Mouse (Mus musculus): ENCODE measurements around the gene Lpin2. TPM values are rescaled to one million over a fixed set of nuclear protein-coding genes. Genes with fewer than 3 reads are reported as not detected.

Gene Lpin2
- total and polyA plus RNA-seq, 2 experiments from 2014 or later: 39.5 to 48.9 TPM

- no peak overlapping the region for H3K4me3 ChIP-seq (ENCODE audit: low read length)
- no peak for ATAC-seq
- H3K4me1 ChIP-seq (ENCODE audit: insufficient read depth, low read length): no peaks in the 10 kb centered on the region
- H3K27me3 ChIP-seq (ENCODE audit: insufficient read depth, low read length): no peaks in the 10 kb centered on the region
- H3K27ac ChIP-seq: no peak overlapping the region
- H3K4me2 ChIP-seq (ENCODE audit: low read depth, low read length): no peak overlapping the region
- no peak for DNase-seq (ENCODE audit: low spot score)
- peaks cover 51% of the 10 kb centered on the region for H3K36me3 ChIP-seq (ENCODE audit: insufficient read depth, low read length)
- 94% methylated on average over 9 of the region's 9 CpGs for WGBS
- H3K9me3 ChIP-seq (ENCODE audit: low read length): no peaks in the 10 kb centered on the region
- no peak for TF ChIP-seq CTCF (IDR thresholded peaks at IDR 0.05; ENCODE audit: low read depth)
- H3K9ac ChIP-seq (replicated peaks; ENCODE audit: low read length): no peak overlapping the region
Observed at GRCm38 (mm10) chr17:71240811-71241210, 58.5 kb downstream of the Lpin2 start.

GRCm38 (mm10) chr17:71242666-71243065 is 60.3 kb downstream of the Lpin2 start:
- H3K4me3 ChIP-seq (ENCODE audit: low read length): no peak overlapping the region
- no peaks in the 10 kb centered on the region for H3K27me3 ChIP-seq (ENCODE audit: insufficient read depth, low read length)
- WGBS: 96% methylated on average over 7 of the region's 7 CpGs
- no peak for DNase-seq (ENCODE audit: low spot score)
- TF ChIP-seq CTCF (IDR thresholded peaks at IDR 0.05; ENCODE audit: low read depth): no peak
- no peaks in the 10 kb centered on the region for H3K4me1 ChIP-seq (ENCODE audit: insufficient read depth, low read length)
- H3K9me3 ChIP-seq (ENCODE audit: low read length): no peaks in the 10 kb centered on the region
- ATAC-seq: no peak
- H3K36me3 ChIP-seq (ENCODE audit: insufficient read depth, low read length): peaks cover 68% of the 10 kb centered on the region
- no peak overlapping the region for H3K4me2 ChIP-seq (ENCODE audit: low read depth, low read length)
- no peak overlapping the region for H3K9ac ChIP-seq (replicated peaks; ENCODE audit: low read length)
- H3K27ac ChIP-seq: no peak overlapping the region

- no peak for TF ChIP-seq CTCF (IDR thresholded peaks at IDR 0.05; ENCODE audit: low read depth)
- no peak overlapping the region for H3K9ac ChIP-seq (replicated peaks; ENCODE audit: low read length)
- H3K27me3 ChIP-seq (ENCODE audit: insufficient read depth, low read length): no peaks in the 10 kb centered on the region
- no peaks in the 10 kb centered on the region for H3K4me1 ChIP-seq (ENCODE audit: insufficient read depth, low read length)
- H3K4me3 ChIP-seq (ENCODE audit: low read length): no peak overlapping the region
- no peak overlapping the region for H3K4me2 ChIP-seq (ENCODE audit: low read depth, low read length)
- no peaks in the 10 kb centered on the region for H3K9me3 ChIP-seq (ENCODE audit: low read length)
- ATAC-seq (no peak), DNase-seq (ENCODE audit: low spot score) (no peak)
- WGBS: 98% methylated on average over 15 of the region's 15 CpGs
- H3K36me3 ChIP-seq (ENCODE audit: insufficient read depth, low read length): peaks cover 81% of the 10 kb centered on the region
- H3K27ac ChIP-seq: no peak overlapping the region
Observed at GRCm38 (mm10) chr17:71245133-71245532, 62.8 kb downstream of the Lpin2 start.

GRCm38 (mm10) chr17:71246022-71246421 is 63.7 kb downstream of the Lpin2 start:
- Histone ChIP-seq H3K9me3 (ENCODE audit: low read length) (no peaks in the 10 kb centered on the region), H3K9ac (replicated peaks; ENCODE audit: low read length) (no peak overlapping the region), H3K27ac (no peak overlapping the region), H3K36me3 (ENCODE audit: insufficient read depth, low read length) (peaks cover 75% of the 10 kb centered on the region), H3K4me2 (ENCODE audit: low read depth, low read length) (no peak overlapping the region), H3K27me3 (ENCODE audit: insufficient read depth, low read length) (no peaks in the 10 kb centered on the region), H3K4me1 (ENCODE audit: insufficient read depth, low read length) (no peaks in the 10 kb centered on the region), H3K4me3 (ENCODE audit: low read length) (no peak overlapping the region)
- ATAC-seq: no peak
- no peak for TF ChIP-seq CTCF (IDR thresholded peaks at IDR 0.05; ENCODE audit: low read depth)
- DNase-seq (ENCODE audit: low spot score): no peak
- WGBS: 95% methylated on average over 4 of the region's 4 CpGs

- Histone ChIP-seq H3K9ac (replicated peaks; ENCODE audit: low read length) (no peak overlapping the region), H3K4me3 (ENCODE audit: low read length) (no peak overlapping the region), H3K4me2 (ENCODE audit: low read depth, low read length) (no peak overlapping the region), H3K27me3 (ENCODE audit: insufficient read depth, low read length) (no peaks in the 10 kb centered on the region), H3K36me3 (ENCODE audit: insufficient read depth, low read length) (peaks cover 46% of the 10 kb centered on the region), H3K4me1 (ENCODE audit: insufficient read depth, low read length) (peaks cover 6% of the 10 kb centered on the region; the same call in 1 of the 2 replicates), H3K27ac (no peak overlapping the region), H3K9me3 (ENCODE audit: low read length) (no peaks in the 10 kb centered on the region)
- ATAC-seq (no peak), DNase-seq (ENCODE audit: low spot score) (no peak)
- TF ChIP-seq CTCF (IDR thresholded peaks at IDR 0.05; ENCODE audit: low read depth): no peak
- 83% methylated on average over 6 of the region's 6 CpGs for WGBS
Observed at GRCm38 (mm10) chr17:71248963-71249362, 66.6 kb downstream of the Lpin2 start.

- H3K9ac ChIP-seq (replicated peaks; ENCODE audit: low read length): no peak overlapping the region
- WGBS: 88% methylated on average over 2 of the region's 2 CpGs
- no peaks in the 10 kb centered on the region for H3K27me3 ChIP-seq (ENCODE audit: insufficient read depth, low read length)
- H3K4me3 ChIP-seq (ENCODE audit: low read length): no peak overlapping the region
- H3K27ac ChIP-seq: no peak overlapping the region
- no peak for TF ChIP-seq CTCF (IDR thresholded peaks at IDR 0.05; ENCODE audit: low read depth)
- no peak overlapping the region for H3K4me2 ChIP-seq (ENCODE audit: low read depth, low read length)
- peaks cover 6% of the 10 kb centered on the region; the same call in 1 of the 2 replicates for H3K4me1 ChIP-seq (ENCODE audit: insufficient read depth, low read length)
- no peaks in the 10 kb centered on the region for H3K9me3 ChIP-seq (ENCODE audit: low read length)
- no peak for DNase-seq (ENCODE audit: low spot score)
- H3K36me3 ChIP-seq (ENCODE audit: insufficient read depth, low read length): peaks cover 35% of the 10 kb centered on the region
- no peak for ATAC-seq
Observed at GRCm38 (mm10) chr17:71250046-71250445, 67.7 kb downstream of the Lpin2 start.

- TF ChIP-seq CTCF (IDR thresholded peaks at IDR 0.05; ENCODE audit: low read depth): no peak
- peaks cover 30% of the 10 kb centered on the region for H3K36me3 ChIP-seq (ENCODE audit: insufficient read depth, low read length)
- no peak overlapping the region for H3K4me2 ChIP-seq (ENCODE audit: low read depth, low read length)
- peak overlapping the region; percentile 32; the same call in 1 of the 2 replicates for H3K27ac ChIP-seq
- H3K4me3 ChIP-seq (ENCODE audit: low read length): no peak overlapping the region
- H3K9ac ChIP-seq (replicated peaks; ENCODE audit: low read length): no peak overlapping the region
- no peaks in the 10 kb centered on the region for H3K9me3 ChIP-seq (ENCODE audit: low read length)
- H3K27me3 ChIP-seq (ENCODE audit: insufficient read depth, low read length): no peaks in the 10 kb centered on the region
- no peak for DNase-seq (ENCODE audit: low spot score)
- WGBS: 78% methylated on average over 16 of the region's 16 CpGs
- peak; percentile 18; the same call in 1 of the 2 replicates for ATAC-seq
- H3K4me1 ChIP-seq (ENCODE audit: insufficient read depth, low read length): peaks cover 6% of the 10 kb centered on the region; the same call in 1 of the 2 replicates
Observed at GRCm38 (mm10) chr17:71250819-71251600, 68.7 kb downstream of the Lpin2 start.

Measured in hindbrain, postnatal 0 days (tissue).